Mouse (Mus musculus): ENCODE data around the gene Gm14496. TPM values are rescaled to one million over a fixed set of nuclear protein-coding genes. Genes with fewer than 3 reads are reported as not detected.
"Not testable (repeated sequence)": the region's sequence is repeated elsewhere in the genome, so short reads cannot be mapped to it uniquely, and the experiment has no call there.

Gm14496 gene
- not detected for total RNA-seq (2021)
- long read RNA-seq, experiment 1 = 0 reads
- long read RNA-seq, experiment 2 = 0 reads

- DNase-seq (ENCODE audit: low spot score in 2 of 2) = no peak
These were observed at the start of gene Gm14496 for GRCm38 (mm10) chr2:181990829-181991228. Gene Gm14496 (plus strand): TSS chr2:181991129.

GRCm38 (mm10) chr2:181952747-181953680, 37.9 kb upstream of the Gm14496 start:
- DNase-seq (ENCODE audit: low spot score in 2 of 2) = not testable (repeated sequence)

GRCm38 (mm10) chr2:181968395-181968794, 22.5 kb upstream of the Gm14496 start:
- no peak for DNase-seq (ENCODE audit: low spot score in 2 of 2)

GRCm38 (mm10) chr2:181969187-181969586, 21.7 kb upstream of the Gm14496 start:
- no peak for DNase-seq (ENCODE audit: low spot score in 2 of 2)

GRCm38 (mm10) chr2:181981969-181982368, 9.0 kb upstream of the Gm14496 start:
- DNase-seq (ENCODE audit: low spot score in 2 of 2) = not testable (repeated sequence)

Other genes starting within 250 kb of the Gm14496 start
- 10 to 100 TPM; 39.5 to 42.7 TPM for gene Myt1, start 227.8 kb upstream of the Gm14496 start, total RNA-seq (2021)
- 10 to 100 TPM; 66.9 to 73.3 TPM for gene Pcmtd2, start 153.3 kb upstream of the Gm14496 start, total RNA-seq (2021)
- gene Polr3k, start 126.8 kb upstream of the Gm14496 start, total RNA-seq (2021) = 10 to 100 TPM; 29.6 to 33.9 TPM

Data from layer of hippocampus, postnatal 14 days (tissue).